Mouse (Mus musculus) lung, adult 2 months (tissue): ENCODE data around the gene Tor1aip2.

Experiments
- CTCF ChIP-seq: fragments of 200-500 bp; IDR thresholded peaks from 2 replicates; pipeline ENCODE4 v1.5.1; 2011; ENCODE audit warnings: mild to moderate bottlenecking, low read length, control low read depth; ENCODE audit not compliant: insufficient read depth
- POLR2A ChIP-seq: fragments of 200-500 bp; IDR thresholded peaks from 2 replicates; pipeline ENCODE4 v1.6.1; 2011; ENCODE audit warnings: low read depth, mild to moderate bottlenecking, control low read depth, low read length, borderline replicate concordance; ENCODE audit errors: extremely low read depth

DNA sequence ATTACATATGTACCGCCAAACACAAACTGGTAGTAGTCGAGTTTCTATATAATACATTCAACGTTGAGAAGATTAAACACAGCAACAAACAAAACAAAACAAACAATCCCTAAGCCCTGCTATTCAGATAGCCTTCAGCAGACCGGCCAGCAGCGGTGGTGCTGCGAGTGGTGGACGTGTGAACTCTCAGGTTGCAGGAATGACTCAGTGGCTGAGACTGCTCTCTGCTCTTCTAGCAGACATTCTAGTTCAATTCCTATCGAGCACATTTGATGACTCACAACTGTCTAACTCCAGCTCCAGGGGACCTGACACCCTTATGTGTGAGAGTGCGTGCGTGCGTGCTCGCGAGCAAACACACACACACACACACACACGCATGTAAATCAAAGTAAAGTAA, 34.9 kb downstream of the Tor1aip2 start:
- TF ChIP-seq POLR2A (no peak), CTCF (no peak)
